Mouse (Mus musculus): Measurements from ENCODE around the gene Surf4.

DNA sequence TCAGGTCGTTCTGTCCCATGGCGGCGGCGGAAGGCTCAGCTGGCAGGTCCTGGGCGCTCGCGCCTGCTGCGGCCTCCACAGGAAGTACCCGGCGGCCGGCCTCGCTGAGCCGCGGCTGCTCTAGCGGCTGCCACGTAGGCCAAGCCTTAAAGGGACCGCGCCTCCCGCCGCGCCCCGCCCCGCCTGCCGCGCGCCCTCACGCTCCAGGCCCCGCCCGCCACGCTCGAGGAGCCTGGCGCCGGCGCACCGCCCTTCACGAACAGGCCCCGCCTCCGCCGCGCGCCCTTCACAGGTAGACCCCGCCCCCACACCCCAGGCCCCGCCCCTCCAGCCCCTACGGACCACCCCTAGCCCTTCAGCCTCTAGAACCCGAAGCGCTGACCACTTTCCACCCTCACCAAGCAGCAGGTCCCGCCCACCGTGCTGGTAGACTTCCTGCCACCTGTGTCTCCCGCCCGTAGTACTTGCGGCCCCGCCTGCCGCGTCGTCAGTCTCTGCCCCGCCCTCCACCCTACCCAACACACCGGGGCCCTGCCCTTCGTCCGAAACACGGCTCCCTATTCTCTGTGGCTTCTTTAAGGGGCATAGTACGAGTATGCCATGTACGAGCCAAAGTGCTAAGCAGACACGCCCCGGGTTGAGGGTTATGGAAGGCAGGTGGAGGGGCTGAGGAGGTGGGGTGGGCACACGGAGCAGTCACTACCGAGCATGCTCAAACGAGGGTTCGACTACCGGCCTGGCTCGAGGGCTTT, at the start of gene Surf4, which contains the start of gene Stkld1:
- TF ChIP-seq CTCF (conservative IDR thresholded peaks at IDR 0.05; ENCODE audit: insufficient read depth, insufficient read length, low read depth, low read length) (no peak), POLR2A (IDR thresholded peaks at IDR 0.05; ENCODE audit: low read depth, low read length) (peak; percentile 64)

Data from kidney, adult 2 months (tissue).